Mouse (Mus musculus) kidney, embryonic 16.5 days (tissue): Measurements from ENCODE around the gene Pxmp2. TPM values are rescaled to one million over a fixed set of nuclear protein-coding genes. Genes with fewer than 3 reads are reported as not detected.

ENCODE experiments used
- ATAC-seq: fragments of 200-750 bp; cut with Nextera tagmentation; 2 replicates; pipeline ENCODE4 v1.8.0; 2017; ENCODE audit warnings: moderate TSS enrichment; ENCODE audit not compliant: low FRiP score, low TSS enrichment
- H3K27ac ChIP-seq: fragments of 300-500 bp; sonication (generic); 2 replicates; pipeline ENCODE4 v1.5.1; 2014; ENCODE audit warnings: low read length
- H3K27me3 ChIP-seq: fragments of 300-500 bp; sonication (generic); 2 replicates; pipeline ENCODE4 v1.6.1; 2014; ENCODE audit warnings: low read length, control low read depth, mixed read lengths; ENCODE audit not compliant: insufficient read depth
- H3K36me3 ChIP-seq: fragments of 300-500 bp; sonication (generic); 2 replicates; pipeline ENCODE4 v1.6.1; 2014; ENCODE audit warnings: low read length, control low read depth, mixed read lengths; ENCODE audit not compliant: insufficient read depth
- H3K4me1 ChIP-seq: fragments of 300-500 bp; sonication (generic); 2 replicates; pipeline ENCODE4 v1.6.1; 2014; ENCODE audit warnings: low read length, control low read depth, mixed read lengths; ENCODE audit not compliant: insufficient read depth
- H3K4me2 ChIP-seq: fragments of 300-500 bp; sonication (generic); replicated peaks from 2 replicates; pipeline ENCODE4 v1.6.1; 2014; ENCODE audit warnings: low read depth, low read length
- H3K4me3 ChIP-seq: fragments of 300-500 bp; sonication (generic); 2 replicates; pipeline ENCODE4 v1.5.1; 2014; ENCODE audit warnings: mild to moderate bottlenecking, low read length
- H3K9ac ChIP-seq: fragments of 300-500 bp; sonication (generic); replicated peaks from 2 replicates; pipeline ENCODE4 v1.6.1; 2014; ENCODE audit warnings: low read length
- H3K9me3 ChIP-seq: fragments of 300-500 bp; sonication (generic); 2 replicates; pipeline ENCODE4 v1.6.1; 2016; ENCODE audit warnings: low read length, control low read depth
- WGBS: fragments of 180-500 bp; shearing (Covaris S2); extraction: QIAGEN DNeasy Blood & Tissue Kit; methylation state at CpG from one replicate; pipeline ENCODE4 v1.1.7; 2014; 5-methylcytosine and 5-hydroxymethylcytosine counted together
- polyA plus RNA-seq: library from polyadenylated mRNA; unstranded; fragments of >200 nt; fragmentation: Nextera tagmentation; extraction: Ambion mirVana; gene quantifications from 2 replicates; pipeline ENCODE4 v1.2.1, GENCODE M21; 2015

Pxmp2 gene
- polyA plus RNA-seq, 1 experiment from 2014 or later, result 27.3 TPM

- Histone ChIP-seq H3K4me2 (no peak overlapping the region), H3K27me3 (no peaks in the 10 kb centered on the region), H3K9ac (no peak overlapping the region), H3K36me3 (peaks cover 27% of the 10 kb centered on the region), H3K27ac (no peak overlapping the region), H3K4me1 (peaks cover 5% of the 10 kb centered on the region), H3K9me3 (no peaks in the 10 kb centered on the region), H3K4me3 (no peak overlapping the region)
- ATAC-seq, result no peak
- 85% methylated on average over 4 of the region's 4 CpGs for WGBS
Measured at GRCm38 (mm10) chr5:110266941-110267340, 19.0 kb downstream of the Pxmp2 start.

- Histone ChIP-seq H3K27me3 (no peaks in the 10 kb centered on the region), H3K9ac (no peak overlapping the region), H3K4me3 (no peak overlapping the region), H3K9me3 (no peaks in the 10 kb centered on the region), H3K4me1 (no peaks in the 10 kb centered on the region), H3K4me2 (no peak overlapping the region), H3K36me3 (peaks cover 70% of the 10 kb centered on the region), H3K27ac (no peak overlapping the region)
- 70% methylated on average over 2 of the region's 2 CpGs for WGBS
- no peak for ATAC-seq
Measured at GRCm38 (mm10) chr5:110244091-110244490, 41.9 kb downstream of the Pxmp2 start.

- Histone ChIP-seq H3K4me2 (peak overlapping the region; percentile 75; the same call in 1 of the 2 replicates), H3K36me3 (peaks cover 17% of the 10 kb centered on the region; the same call in 1 of the 2 replicates), H3K27ac (no peak overlapping the region), H3K27me3 (no peaks in the 10 kb centered on the region), H3K4me1 (peaks cover 14% of the 10 kb centered on the region), H3K4me3 (0 out of 2 replicates have a peak overlapping the region, but pooled peaks have one; percentile 90), H3K9me3 (no peaks in the 10 kb centered on the region), H3K9ac (0 out of 2 replicates have a peak overlapping the region, but pooled peaks have one; percentile 2)
- 81% methylated on average over 6 of the region's 6 CpGs for WGBS
- ATAC-seq, result no peak
Measured at GRCm38 (mm10) chr5:110232346-110232745, 53.6 kb downstream of the Pxmp2 start.

GRCm38 (mm10) chr5:110231638-110232037 lies 54.3 kb downstream of the Pxmp2 start:
- Histone ChIP-seq H3K4me3 (peak overlapping the region; percentile 90), H3K9me3 (no peaks in the 10 kb centered on the region), H3K4me1 (peaks cover 14% of the 10 kb centered on the region), H3K9ac (peak overlapping the region; percentile 98), H3K4me2 (peak overlapping the region; percentile 75), H3K27me3 (no peaks in the 10 kb centered on the region), H3K27ac (no peak overlapping the region), H3K36me3 (peaks cover 17% of the 10 kb centered on the region; the same call in 1 of the 2 replicates)
- 37% methylated on average over 13 of the region's 13 CpGs for whole genome bisulfite sequencing
- no peak for ATAC-seq

- peak within 1 kb of the TSS; percentile 97 for H3K27ac ChIP-seq
- peak; percentile 98 for ATAC-seq
- 0% methylated on average over 79 of the region's 81 CpGs for WGBS
- H3K4me2 ChIP-seq, result peak within 1 kb of the TSS; percentile 75
- H3K4me1 ChIP-seq, result peaks cover 14% of the 10 kb centered on the region
- peaks cover 11% of the 10 kb centered on the region; the same call in 1 of the 2 replicates for H3K36me3 ChIP-seq
- no peaks in the 10 kb centered on the region for H3K9me3 ChIP-seq
- peak within 1 kb of the TSS; percentile 98 for H3K9ac ChIP-seq
- peak within 1 kb of the TSS; percentile 90 for H3K4me3 ChIP-seq
- H3K27me3 ChIP-seq, result no peaks in the 10 kb centered on the region
Measured at GRCm38 (mm10) chr5:110230780-110231461, 55.1 kb downstream of the Pxmp2 start, which contains the start of gene Ankle2. Gene Ankle2, plus strand, starts transcription at chr5:110231004.

GRCm38 (mm10) chr5:110230401-110230779 lies 55.6 kb downstream of the Pxmp2 start:
- no peak for ATAC-seq
- no peaks in the 10 kb centered on the region for H3K9me3 ChIP-seq
- peaks cover 14% of the 10 kb centered on the region for H3K4me1 ChIP-seq
- H3K27ac ChIP-seq, result peak overlapping the region; percentile 97
- H3K4me2 ChIP-seq, result peak overlapping the region; percentile 75
- peaks cover 11% of the 10 kb centered on the region; the same call in 1 of the 2 replicates for H3K36me3 ChIP-seq
- peak overlapping the region; percentile 98 for H3K9ac ChIP-seq
- peak overlapping the region; percentile 90 for H3K4me3 ChIP-seq
- no peaks in the 10 kb centered on the region for H3K27me3 ChIP-seq
- WGBS, result 6% methylated on average over 8 of the region's 8 CpGs

- no peaks in the 10 kb centered on the region for H3K9me3 ChIP-seq
- no peak overlapping the region for H3K27ac ChIP-seq
- no peak overlapping the region for H3K9ac ChIP-seq
- 28% methylated on average over 1 of the region's 1 CpGs for WGBS
- no peak for ATAC-seq
- peaks cover 12% of the 10 kb centered on the region for H3K4me1 ChIP-seq
- H3K27me3 ChIP-seq, result no peaks in the 10 kb centered on the region
- peaks cover 18% of the 10 kb centered on the region for H3K36me3 ChIP-seq
- no peak overlapping the region for H3K4me2 ChIP-seq
- no peak overlapping the region for H3K4me3 ChIP-seq
Measured at GRCm38 (mm10) chr5:110227336-110227883, 58.6 kb downstream of the Pxmp2 start.

- H3K4me3 ChIP-seq, result no peak overlapping the region
Measured at GRCm38 (mm10) chr5:110225056-110225455, 60.9 kb downstream of the Pxmp2 start.

More at GRCm38 (mm10) chr5:110225056-110225455, 60.9 kb downstream of the Pxmp2 start:
- Histone ChIP-seq H3K4me1 (peaks cover 3% of the 10 kb centered on the region), H3K4me2 (no peak overlapping the region), H3K27me3 (no peaks in the 10 kb centered on the region), H3K9me3 (no peaks in the 10 kb centered on the region), H3K9ac (no peak overlapping the region), H3K27ac (no peak overlapping the region), H3K36me3 (peaks cover 36% of the 10 kb centered on the region)
- ATAC-seq, result no peak
- 86% methylated on average over 3 of the region's 3 CpGs for WGBS
